Mouse (Mus musculus) small intestine, adult 2 months (tissue): Measurements from ENCODE around the gene Tead4.

Experiments
- CTCF ChIP-seq: fragments of 200-500 bp; IDR thresholded peaks from 2 replicates; pipeline ENCODE4 v1.5.1; 2012; ENCODE audit warnings: low read depth, mild to moderate bottlenecking, control low read depth, inconsistent platforms, low read length, moderate library complexity, mixed read lengths; ENCODE audit not compliant: insufficient replicate concordance, insufficient read length; ENCODE audit errors: extremely low read depth
- POLR2A ChIP-seq: fragments of 200-500 bp; IDR thresholded peaks from 2 replicates; pipeline ENCODE4 v1.6.1; 2012; ENCODE audit warnings: low read depth, mild to moderate bottlenecking, control low read depth, inconsistent platforms, low read length, moderate library complexity

DNA sequence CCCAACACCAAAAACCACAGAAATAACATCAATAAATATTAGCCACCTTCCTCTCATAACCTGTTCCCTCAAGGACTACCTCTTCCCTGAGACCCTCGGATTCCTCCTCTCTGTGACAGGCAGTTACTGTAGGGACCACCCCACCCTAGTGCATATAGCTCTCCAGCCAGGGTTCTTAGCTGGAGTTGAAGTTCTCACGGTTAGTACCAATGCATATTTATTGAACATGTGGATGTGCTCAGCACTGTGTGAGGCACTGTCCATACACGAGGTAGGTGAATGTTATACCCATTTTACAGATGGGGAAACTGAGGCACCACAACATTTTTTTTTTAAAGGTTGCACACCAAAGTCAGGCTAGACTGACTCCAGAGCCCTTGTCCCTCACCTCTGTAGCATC lies 73.7 kb downstream of the Tead4 start:
- TF ChIP-seq CTCF (no peak), POLR2A (no peak)
